Comparison of ENCODE assay signal across 11 mouse cellular contexts in the genomic region with DNA sequence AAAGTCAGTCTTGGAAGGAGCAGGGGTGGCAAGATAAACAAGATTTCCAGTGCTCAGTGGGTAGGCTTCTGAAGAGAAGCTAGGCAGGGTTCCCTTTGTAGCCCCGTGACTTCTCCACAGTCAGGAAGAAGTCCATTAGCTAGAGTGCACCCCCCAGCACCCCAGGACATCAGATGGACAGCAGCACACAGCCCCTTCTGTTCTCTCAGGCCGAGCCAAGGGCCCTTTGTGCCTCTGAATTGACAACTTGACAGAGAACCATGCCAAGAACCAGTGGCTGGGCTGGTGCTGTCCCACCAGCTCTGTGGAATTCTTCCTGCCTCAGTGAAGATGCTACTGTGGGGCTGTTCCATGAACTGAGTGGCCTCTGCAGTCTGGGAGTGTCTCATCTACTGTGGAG.
"Had no signal": no experiment of that assay in that cellular context is flagged by ENCODE, and none has a peak within 500 bp of the region (broad histone marks: within the 10 kb centered on the region; RNA-seq: fewer than 3 reads in every experiment).

No protein-coding gene starts in this region.

- H3K4me2 ChIP-seq: kidney, embryonic 15.5 days; limb, embryonic 15.5 days; liver, embryonic 12.5 days; lung, embryonic 14.5 days; midbrain, embryonic 15.5 days; neural tube, embryonic 13.5 days had no signal

- ATAC-seq: liver, embryonic 12.5 days; midbrain, embryonic 15.5 days had no signal

- H3K27me3 ChIP-seq: kidney, embryonic 15.5 days; limb, embryonic 15.5 days; midbrain, embryonic 15.5 days; neural tube, embryonic 13.5 days had no signal

- H3K27ac ChIP-seq: kidney, embryonic 15.5 days; limb, embryonic 15.5 days; liver, embryonic 12.5 days; midbrain, embryonic 10.5 days; midbrain, embryonic 15.5 days; neural tube, embryonic 13.5 days had no signal

- H3K4me1 ChIP-seq: midbrain, embryonic 15.5 days; neural tube, embryonic 13.5 days had no signal

- H3K36me3 ChIP-seq: kidney, embryonic 15.5 days; limb, embryonic 15.5 days; liver, embryonic 12.5 days; midbrain, embryonic 10.5 days; midbrain, embryonic 15.5 days; neural tube, embryonic 13.5 days had no signal

- DNase-seq: kidney, postnatal 14 days; lung, embryonic 14.5 days; lung, postnatal 10 days; thymus, adult 18-20 months; thymus, postnatal 14 days had no signal

- H3K9ac ChIP-seq: kidney, embryonic 15.5 days; limb, embryonic 15.5 days; liver, embryonic 12.5 days; lung, embryonic 14.5 days; midbrain, embryonic 15.5 days; neural tube, embryonic 13.5 days had no signal

- H3K9me3 ChIP-seq: kidney, embryonic 15.5 days; limb, embryonic 15.5 days; liver, embryonic 12.5 days; midbrain, embryonic 10.5 days; midbrain, embryonic 15.5 days; neural tube, embryonic 13.5 days had no signal

- H3K4me3 ChIP-seq: kidney, embryonic 15.5 days; limb, embryonic 15.5 days; liver, embryonic 12.5 days; midbrain, embryonic 10.5 days; midbrain, embryonic 15.5 days; neural tube, embryonic 13.5 days had no signal
